Mouse (Mus musculus) G1E-ER4 (cell line): ENCODE results near the gene Tmem209. TPM values are rescaled to one million over a fixed set of nuclear protein-coding genes. Genes with fewer than 3 reads are reported as not detected.

Experiments used
- GATA1 ChIP-seq: IDR thresholded peaks from one replicate; pipeline ENCODE4 v1.8.0; 2012; ENCODE audit warnings: low read length, inconsistent platforms
- polyA plus RNA-seq: library from polyadenylated mRNA; stranded (reverse); fragments of >175 nt; gene quantifications from 2 replicates; pipeline ENCODE4 v1.2.3, GENCODE M21; 2012

Gene Tmem209
- 2.2 and 2.6 TPM in 2 replicates for polyA plus RNA-seq

DNA sequence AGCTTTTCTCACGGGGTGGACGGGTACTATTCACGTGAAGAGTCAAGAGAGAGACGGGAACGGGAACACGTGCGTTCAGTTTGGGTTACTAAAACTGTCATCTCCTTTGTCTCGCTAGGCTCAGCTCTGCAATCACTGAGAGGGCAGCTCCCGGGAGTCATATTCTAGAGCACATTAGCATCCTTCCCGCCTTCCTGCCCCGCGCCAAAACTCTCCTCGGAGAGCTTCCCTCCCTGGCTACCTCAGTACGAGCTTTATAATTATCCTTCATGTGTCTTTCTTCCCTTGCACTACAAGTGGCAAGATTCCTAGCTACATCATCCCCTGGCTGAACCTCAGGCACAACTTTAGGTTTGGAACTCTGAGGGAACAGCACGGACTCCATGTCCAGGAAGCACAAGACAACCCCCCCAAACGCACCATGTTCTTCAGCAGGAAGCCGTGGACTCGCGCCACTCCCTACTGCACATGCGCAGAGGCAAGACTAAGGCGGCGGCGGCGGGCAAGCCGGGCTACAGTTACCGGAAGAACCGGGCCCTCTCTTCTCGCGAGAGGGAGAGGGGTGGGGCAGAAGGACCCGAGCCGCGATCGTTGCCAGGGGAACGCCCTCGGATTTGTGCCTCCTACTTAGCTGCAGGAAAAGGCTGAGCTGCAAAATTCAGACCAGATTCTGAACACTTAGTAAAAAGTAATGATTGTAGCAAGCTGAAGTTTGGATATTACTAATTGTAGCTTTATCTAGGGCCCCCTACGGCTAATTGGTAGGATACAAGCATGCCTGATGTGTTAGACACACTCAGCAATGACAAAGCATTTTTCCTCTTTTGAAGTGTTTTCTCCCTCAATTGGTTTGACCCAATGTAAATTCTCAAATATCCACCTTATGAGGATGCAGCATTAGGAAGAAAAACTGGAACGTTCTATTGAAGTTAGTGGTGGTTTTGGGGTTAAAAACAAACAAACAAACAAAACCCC, at the start of gene Tmem209, which contains the start of gene Ssmem1:
Gene Tmem209, minus strand, starts transcription at position 519 of the 975 bp plus-strand sequence.
Gene Ssmem1, plus strand, starts transcription at position 585 of the 975 bp plus-strand sequence.
- no peak for TF ChIP-seq GATA1

DNA sequence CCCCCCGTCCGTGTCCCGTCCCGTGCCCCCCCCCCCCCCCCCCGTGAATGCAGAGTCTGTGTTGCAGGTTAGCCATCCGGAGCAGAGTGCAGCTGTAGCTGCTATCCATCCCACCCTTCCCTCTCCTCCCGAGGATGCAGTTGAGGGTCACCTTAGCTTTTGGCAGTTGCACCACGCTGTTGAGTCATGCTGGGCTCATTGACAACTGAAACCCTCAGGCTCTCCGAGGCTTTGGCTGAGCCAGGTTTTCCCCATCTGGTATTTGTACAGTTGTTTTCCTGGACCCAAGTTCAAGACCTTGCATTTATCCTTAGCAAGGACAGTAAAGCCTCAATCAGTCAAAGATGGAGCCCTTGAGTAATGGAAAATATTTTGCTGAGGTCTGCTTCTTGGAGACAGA, 46.5 kb upstream of the Tmem209 start:
- no peak for TF ChIP-seq GATA1

DNA sequence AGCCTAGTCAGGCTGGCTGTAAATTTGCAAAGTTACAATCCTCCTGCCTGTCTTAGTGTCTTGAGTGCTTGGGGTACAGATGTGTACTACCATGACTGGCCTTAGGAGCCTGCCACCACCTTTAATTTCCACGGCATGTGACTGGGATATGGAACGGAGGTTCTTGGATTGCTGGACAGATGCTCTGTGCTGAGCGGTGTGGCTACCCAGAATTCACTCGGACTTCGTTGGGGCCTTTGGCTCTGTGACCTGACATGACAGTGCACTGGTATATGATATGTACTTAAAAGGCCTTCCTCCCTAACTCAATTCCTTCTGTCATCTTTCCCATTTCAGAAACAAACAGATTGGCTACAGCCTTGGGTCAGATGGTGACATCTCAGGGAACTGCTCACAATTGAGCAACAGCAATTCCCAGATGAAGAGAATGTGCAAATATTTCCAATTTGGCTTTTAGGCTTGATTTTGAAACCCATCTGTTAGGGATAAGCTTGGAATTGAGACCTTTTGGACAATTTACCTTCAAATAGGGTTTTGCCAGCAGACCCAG, 45.1 kb upstream of the Tmem209 start:
- no peak for TF ChIP-seq GATA1

DNA sequence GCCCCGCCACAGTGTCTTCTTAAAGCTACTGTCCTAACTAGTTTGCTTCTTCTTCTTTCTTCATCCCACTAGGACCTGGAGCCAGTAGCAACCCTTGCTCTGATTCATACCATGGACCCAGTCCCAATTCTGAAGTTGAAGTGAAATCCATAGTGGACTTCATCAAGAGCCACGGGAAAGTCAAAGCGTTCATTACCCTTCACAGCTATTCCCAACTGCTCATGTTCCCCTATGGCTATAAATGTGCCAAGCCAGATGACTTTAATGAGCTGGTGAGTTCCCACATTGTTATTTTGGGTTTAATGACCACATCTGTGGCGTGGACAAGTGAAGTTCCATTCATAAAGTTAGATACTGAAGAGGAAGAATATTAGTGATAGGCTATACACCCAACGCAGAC, 44.5 kb upstream of the Tmem209 start:
- no peak for TF ChIP-seq GATA1

DNA sequence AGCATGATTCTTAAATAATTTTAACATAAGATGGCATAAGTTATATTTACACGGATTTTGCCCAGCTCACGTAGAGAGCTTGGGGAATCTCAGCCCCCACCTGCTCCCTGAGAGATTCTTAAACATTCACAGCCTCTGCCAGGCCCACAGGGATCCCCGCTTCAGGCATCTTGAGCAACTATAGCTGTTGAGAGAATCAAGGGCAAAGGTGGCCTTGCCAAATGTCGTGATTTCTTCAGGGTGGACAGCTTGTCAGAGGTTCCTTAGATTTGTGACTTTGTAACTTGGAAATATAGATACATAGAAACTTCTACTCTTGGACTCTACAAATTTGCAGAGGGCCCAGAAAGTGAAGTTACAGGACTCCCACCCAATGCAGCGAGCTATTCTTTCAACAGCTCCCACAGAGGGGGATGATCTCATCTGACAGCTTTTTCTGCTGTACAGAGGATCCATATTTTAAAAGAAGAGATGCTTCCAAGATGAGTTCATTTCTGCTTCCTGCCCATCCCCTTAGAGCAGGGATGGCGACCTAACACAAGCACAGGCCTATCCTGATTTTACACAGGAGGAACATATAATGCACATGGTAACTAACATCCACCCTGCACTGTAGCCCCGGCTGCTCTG, 43.9 kb upstream of the Tmem209 start:
- no peak for TF ChIP-seq GATA1

DNA sequence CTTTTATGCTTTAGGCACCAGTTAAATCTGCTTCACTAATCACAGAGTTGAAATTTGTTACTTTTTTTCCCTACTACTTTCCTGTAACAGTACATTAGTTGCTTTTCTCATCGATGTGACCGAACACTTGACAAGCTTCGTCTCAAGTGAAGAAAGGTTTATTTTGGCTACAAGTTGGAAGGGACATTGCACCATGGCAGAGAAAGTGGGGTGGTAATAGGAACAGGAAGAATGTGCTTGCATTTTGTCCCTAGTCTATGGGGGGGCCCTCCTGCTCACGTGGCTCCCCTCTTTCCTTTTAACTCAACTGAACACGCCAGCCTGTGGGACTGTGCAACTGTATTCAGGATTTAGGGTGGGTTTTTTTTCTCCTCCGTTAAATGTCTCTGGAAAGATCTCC, 43.0 kb upstream of the Tmem209 start:
- no peak for TF ChIP-seq GATA1

DNA sequence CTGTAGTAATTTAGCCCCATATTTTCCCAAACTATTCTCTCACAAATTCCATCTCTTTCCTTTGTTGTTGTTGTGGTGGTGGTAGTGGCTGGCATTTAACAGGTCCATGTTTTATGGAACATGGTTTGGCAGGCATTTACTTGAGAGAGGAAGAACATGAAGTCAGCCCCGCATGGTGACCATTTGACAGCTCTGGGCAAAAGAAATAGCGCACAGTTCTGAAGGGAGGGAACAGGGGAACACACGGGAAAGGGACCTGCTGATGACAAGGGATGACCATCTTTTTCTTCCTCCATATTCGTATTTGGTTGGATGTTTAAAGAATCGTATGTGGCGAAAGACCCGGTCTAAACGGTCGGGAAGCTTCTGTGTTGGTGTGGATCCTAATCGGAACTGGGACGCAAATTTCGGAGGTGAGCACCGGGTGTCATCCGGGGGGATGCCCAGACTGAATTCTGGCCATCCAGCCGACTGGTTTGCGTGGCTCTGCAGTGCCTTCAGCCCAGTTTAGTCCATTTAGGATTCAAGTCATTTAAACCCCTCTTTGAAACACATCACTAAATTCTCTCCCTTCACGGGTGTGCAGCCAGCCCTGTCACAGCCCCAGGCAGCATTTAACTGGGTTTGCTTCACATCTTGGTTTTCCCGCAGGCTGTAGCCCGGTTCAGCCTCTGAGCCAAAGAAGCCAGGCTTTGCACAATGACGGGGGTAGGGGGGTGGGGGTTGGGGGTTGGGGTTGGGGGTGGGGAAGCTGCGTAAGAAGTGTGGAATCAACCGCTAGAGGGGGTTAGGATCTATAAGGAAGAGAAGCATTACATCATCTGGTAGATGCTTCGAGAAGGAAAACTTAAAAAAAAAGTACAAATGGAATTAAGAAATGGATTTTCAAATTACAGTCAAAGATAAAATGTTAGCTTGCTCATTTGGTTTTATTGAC, 42.3 kb upstream of the Tmem209 start:
- TF ChIP-seq GATA1, result no peak

DNA sequence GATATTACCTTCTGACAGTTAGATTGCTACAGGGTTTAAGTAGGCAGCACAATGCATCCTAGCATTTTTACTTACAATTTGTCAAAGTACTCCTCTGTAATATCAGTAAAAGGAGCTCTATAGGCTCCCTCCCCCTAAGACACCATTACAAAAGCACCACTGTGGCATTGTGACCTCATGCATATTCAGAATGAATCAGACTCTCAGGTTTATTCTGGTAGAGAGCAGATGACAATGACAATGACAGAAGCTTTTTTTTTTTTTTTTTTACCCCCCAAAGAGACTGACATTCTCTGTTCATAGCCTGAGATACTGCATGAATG, 41.6 kb upstream of the Tmem209 start:
- no peak for TF ChIP-seq GATA1

DNA sequence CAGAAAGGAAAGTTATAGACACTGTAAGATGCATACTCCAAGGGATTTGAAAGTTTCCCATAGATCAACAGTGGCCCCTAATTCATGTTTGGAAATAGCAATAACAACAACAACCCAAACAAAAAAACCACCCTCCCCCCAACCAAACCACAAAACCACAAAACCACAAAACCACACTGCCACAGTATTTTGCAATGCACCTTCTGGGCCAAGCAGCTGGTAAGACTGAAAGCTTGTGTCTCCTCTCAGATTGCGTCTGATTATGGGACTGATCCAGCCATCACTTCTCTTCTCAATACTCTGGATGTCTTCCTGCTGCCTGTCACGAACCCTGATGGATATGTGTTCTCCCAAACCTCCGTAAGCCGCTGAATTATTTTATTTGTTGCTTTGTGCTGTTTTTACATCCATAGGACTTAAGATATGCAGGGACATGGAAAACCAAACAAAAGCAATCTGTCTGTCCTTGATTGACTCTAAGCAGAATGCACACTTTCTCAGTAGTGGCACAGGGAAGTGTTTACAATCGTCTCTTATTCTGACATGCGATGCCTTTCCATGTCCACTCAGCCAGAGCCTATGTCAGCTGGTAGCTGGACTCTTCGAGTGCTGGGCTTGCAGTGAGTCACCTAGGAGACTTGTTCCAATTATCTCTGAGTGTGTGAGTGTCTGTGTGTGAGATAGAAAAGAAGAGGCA, 41.1 kb upstream of the Tmem209 start:
- no peak for TF ChIP-seq GATA1

DNA sequence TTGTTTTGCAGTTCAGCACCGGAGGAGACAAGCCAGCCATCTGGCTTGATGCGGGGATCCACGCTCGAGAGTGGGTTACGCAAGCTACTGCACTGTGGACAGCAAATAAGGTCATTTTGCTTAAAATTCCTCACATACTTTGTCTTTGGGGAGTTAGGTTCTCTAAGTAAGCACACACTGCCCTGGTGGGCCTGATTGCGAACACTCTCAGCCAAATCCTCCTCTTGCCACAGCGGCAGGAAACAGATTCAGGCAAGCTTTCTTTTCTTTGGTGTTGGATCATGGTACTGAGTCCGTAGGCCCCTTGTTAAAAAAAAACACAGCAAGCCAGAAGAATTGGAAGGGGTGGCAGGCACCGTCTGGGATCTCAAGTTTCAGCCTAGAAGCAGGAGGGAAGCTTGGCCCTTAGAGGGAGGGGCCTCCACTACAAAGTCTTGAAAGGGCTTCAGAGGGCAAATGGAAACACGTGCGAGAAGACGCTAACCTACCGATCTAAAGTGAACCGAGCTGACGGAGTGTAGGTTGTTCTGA, 39.7 kb upstream of the Tmem209 start:
- TF ChIP-seq GATA1, result no peak

DNA sequence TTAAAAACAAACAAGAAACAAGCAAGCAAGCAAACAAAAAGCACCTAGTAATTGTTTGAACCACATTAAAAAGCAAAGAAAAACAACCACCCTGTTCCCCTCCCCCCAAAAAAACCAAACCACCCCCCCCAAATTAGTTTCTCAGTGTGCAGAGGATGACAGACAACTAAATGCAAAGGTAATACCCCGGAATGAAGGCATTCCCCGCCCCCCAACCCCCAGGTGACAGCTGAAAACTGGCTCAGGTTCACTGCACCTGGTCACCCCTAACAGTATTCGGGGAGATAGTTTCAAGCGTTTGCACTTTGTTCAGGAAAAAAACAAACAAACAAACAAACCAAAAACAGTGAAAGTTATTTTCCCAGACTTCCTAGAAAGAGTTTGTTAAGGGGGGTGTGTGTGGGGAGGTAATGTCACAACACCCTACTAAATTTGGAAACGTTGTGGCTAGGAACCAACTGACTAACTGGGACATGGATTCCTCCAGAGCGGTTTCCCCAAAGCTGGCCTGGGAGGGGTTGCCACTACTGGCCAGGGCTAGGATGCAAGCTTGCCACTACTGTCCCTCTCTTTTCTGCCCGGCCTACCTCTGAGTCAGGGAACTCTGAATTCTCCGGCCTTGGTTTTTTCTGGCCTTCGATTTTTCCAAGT, 38.2 kb upstream of the Tmem209 start:
- TF ChIP-seq GATA1, result no peak

DNA sequence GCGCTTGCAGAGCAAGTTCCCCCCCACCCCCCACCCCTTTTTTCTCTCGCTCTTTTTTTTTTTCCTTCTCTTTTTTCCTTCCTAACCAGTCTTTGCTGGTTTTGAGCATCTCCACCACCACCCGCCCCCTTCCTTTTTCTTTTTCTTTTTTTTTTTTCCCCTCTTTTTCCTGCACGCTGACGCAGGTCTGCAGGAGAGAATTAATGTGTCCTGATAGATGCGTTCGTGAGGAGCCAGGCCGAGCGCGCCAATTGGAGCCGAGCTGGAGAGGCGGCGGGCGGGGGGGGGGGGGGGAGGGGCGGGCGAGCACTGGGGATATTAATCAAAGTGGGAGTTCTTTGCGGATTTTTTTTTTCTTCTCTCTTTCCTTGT, 37.7 kb upstream of the Tmem209 start:
- no peak for TF ChIP-seq GATA1

DNA sequence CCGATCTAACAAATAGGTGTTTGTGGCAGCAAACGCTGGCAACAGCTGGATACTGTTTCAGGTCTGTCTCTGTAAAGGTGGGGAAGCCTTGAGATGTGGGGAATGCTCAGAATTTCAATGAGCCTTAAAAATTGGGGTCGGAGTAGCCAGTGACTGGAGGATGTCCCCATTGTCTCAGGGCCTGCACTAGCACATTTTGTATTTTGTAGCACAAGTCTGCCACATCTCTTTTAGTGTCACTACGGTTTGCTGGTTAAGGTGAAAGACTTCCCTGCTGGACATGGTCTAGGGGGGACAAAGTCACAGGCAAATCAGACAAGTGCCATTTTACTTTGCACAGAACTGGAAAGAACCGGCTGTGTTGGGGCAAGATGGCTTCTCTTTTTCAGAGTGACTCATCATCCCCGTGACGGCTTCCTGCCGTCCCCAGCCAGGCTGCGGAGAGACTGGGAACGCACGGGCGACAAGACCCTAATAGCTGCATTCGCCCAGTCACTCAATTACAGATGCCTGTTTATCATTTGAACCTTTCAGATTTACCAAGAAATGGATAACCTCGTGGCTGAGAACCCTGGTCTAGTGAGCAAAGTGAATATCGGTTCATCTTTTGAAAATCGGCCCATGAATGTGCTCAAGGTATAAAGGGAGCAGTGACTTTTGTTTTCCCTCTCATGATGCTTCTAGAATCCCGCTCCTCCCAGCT, 37.1 kb upstream of the Tmem209 start:
- TF ChIP-seq GATA1, result no peak
